Mouse (Mus musculus): ENCODE data around the gene Gpatch8. TPM values are rescaled to one million over a fixed set of nuclear protein-coding genes. Genes with fewer than 3 reads are reported as not detected.
A peak's percentile ranks its signal among the peaks of the same experiment; 100 is the strongest.

Gene Gpatch8
- polyA plus RNA-seq, 1 experiment from 2014 or later: 68.7 TPM

DNA sequence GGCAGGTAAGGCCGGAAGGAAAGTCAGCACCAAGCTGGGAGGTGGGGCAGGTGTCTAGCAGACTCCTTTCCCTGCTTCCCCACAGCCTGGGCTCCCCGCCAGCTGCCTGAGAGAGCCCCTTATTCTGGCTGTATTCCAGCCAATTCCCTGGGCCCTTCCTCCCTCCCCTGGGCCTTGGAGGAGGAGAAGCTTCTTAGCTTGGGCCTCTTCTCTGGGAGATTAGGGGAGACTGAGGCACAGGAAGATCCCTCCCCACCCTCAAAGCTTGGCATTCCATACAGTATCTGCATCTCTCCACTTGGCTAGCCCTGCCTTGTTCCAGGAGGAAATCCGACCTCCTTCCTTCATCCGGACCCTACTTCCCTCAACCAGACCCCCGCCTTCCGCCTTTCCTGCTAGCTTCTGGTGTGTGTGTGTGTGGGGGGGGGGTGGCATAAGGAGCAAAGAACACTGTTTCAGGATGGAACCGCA is 110.3 kb downstream of the Gpatch8 start:
- Histone ChIP-seq H3K9ac (peak overlapping the region; percentile 99), H3K4me2 (replicated peaks) (peak overlapping the region; percentile 91), H3K27ac (peak overlapping the region; percentile 97), H3K4me3 (peak overlapping the region; percentile 79), H3K36me3 (peaks cover 26% of the 10 kb centered on the region), H3K4me1 (peaks cover 35% of the 10 kb centered on the region), H3K27me3 (peaks cover 8% of the 10 kb centered on the region), H3K9me3 (no peaks in the 10 kb centered on the region)
- WGBS: 6% methylated on average over 7 of the region's 7 CpGs
- no peak for ATAC-seq (ENCODE audit: insufficient number of reproducible peaks, insufficient read depth, low FRiP score, low TSS enrichment)

DNA sequence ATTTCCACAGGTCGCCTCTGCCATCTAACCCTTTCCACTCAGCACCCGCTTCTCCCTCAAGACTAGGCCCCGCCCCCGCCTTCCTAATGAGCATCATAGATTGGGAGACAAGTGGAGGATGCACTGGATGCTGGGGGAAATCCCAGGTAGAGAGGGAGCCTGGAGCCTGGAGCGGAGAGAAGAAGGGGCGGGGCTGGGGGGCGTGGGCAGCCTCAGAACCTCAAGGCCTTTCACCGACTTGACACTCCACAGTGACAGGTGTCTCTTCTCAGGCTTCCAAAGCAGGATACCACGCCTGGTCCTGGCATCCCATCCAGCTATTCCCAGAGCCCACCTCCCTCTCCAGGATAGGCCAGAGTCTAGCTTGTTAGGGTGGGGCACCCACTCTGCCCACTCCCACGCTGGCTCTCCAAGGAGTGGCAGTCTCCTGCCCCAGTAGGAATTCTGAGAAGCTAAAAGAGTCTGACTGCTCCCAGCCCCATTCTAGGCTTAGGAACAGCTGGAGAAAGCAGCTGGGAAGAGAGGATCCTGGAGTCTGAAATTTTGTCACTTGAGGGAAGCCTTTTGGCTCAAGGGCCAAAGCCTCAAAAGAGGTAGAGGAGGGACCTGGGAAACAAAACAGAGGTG is 110.8 kb downstream of the Gpatch8 start:
- H3K4me2 ChIP-seq (replicated peaks): peak overlapping the region; percentile 91
- H3K9ac ChIP-seq: peak overlapping the region; percentile 99
- peaks cover 8% of the 10 kb centered on the region for H3K27me3 ChIP-seq
- peaks cover 31% of the 10 kb centered on the region for H3K36me3 ChIP-seq
- H3K4me3 ChIP-seq: peak overlapping the region; percentile 79
- ATAC-seq (ENCODE audit: insufficient number of reproducible peaks, insufficient read depth, low FRiP score, low TSS enrichment): peak; percentile 12; the same call in 1 of the 2 replicates
- no peaks in the 10 kb centered on the region for H3K9me3 ChIP-seq
- peaks cover 35% of the 10 kb centered on the region for H3K4me1 ChIP-seq
- 14% methylated on average over 10 of the region's 10 CpGs for WGBS
- peak overlapping the region; percentile 97 for H3K27ac ChIP-seq

DNA sequence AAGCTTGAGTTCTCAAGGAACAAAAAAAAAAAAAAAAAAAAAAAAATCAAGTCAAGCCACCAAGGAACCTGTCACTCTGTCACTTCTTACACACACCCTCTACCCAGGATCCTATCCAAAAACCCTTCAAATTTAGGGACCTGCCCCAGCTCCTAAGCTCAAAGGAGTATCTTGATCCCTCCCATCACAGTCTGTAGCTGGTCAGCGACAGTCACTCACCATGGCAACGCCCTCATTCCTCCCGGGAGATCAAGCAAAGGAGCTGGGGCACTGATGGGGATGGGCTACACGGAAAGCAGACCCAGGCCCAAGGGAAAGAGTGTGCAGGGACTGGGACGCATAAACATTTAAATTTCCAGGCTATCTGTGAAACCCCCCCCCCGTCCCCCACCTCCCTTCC is 111.4 kb downstream of the Gpatch8 start:
- H3K4me3 ChIP-seq: no peak overlapping the region
- 9% methylated on average over 6 of the region's 6 CpGs for WGBS
- no peak for ATAC-seq (ENCODE audit: insufficient number of reproducible peaks, insufficient read depth, low FRiP score, low TSS enrichment)

GRCm38 (mm10) chr11:102444321-102444720 is 111.9 kb downstream of the Gpatch8 start:
- 74% methylated on average over 3 of the region's 3 CpGs for WGBS

More for the DNA sequence above, 111.4 kb downstream of the Gpatch8 start:
- Histone ChIP-seq H3K27me3 (peaks cover 9% of the 10 kb centered on the region), H3K4me1 (peaks cover 35% of the 10 kb centered on the region), H3K27ac (peak overlapping the region; percentile 97; the same call in 1 of the 2 replicates), H3K36me3 (peaks cover 37% of the 10 kb centered on the region), H3K9ac (no peak overlapping the region), H3K9me3 (no peaks in the 10 kb centered on the region), H3K4me2 (replicated peaks) (peak overlapping the region; percentile 91)

GRCm38 (mm10) chr11:102443740-102444139 is 112.5 kb downstream of the Gpatch8 start:
- no peak overlapping the region for H3K4me2 ChIP-seq (replicated peaks)
- no peak overlapping the region for H3K9ac ChIP-seq
- 69% methylated on average over 12 of the region's 12 CpGs for WGBS
- H3K9me3 ChIP-seq: no peaks in the 10 kb centered on the region
- H3K4me3 ChIP-seq: no peak overlapping the region
- H3K27me3 ChIP-seq: peaks cover 6% of the 10 kb centered on the region; the same call in 1 of the 2 replicates
- H3K27ac ChIP-seq: no peak overlapping the region
- H3K4me1 ChIP-seq: peaks cover 31% of the 10 kb centered on the region
- H3K36me3 ChIP-seq: peaks cover 47% of the 10 kb centered on the region
- no peak for ATAC-seq (ENCODE audit: insufficient number of reproducible peaks, insufficient read depth, low FRiP score, low TSS enrichment)

More at GRCm38 (mm10) chr11:102444321-102444720, 111.9 kb downstream of the Gpatch8 start:
- ATAC-seq (ENCODE audit: insufficient number of reproducible peaks, insufficient read depth, low FRiP score, low TSS enrichment): no peak
- Histone ChIP-seq H3K27ac (no peak overlapping the region), H3K9me3 (no peaks in the 10 kb centered on the region), H3K9ac (no peak overlapping the region), H3K4me3 (no peak overlapping the region), H3K4me1 (peaks cover 34% of the 10 kb centered on the region), H3K27me3 (peaks cover 9% of the 10 kb centered on the region), H3K36me3 (peaks cover 42% of the 10 kb centered on the region), H3K4me2 (replicated peaks) (no peak overlapping the region)

- Histone ChIP-seq H3K27ac (no peak overlapping the region), H3K4me1 (peaks cover 32% of the 10 kb centered on the region), H3K27me3 (peaks cover 12% of the 10 kb centered on the region; the same call in 1 of the 2 replicates), H3K9ac (no peak overlapping the region), H3K4me3 (no peak overlapping the region), H3K36me3 (peaks cover 58% of the 10 kb centered on the region), H3K9me3 (no peaks in the 10 kb centered on the region), H3K4me2 (replicated peaks) (no peak overlapping the region)
- 92% methylated on average over 6 of the region's 6 CpGs for WGBS
- no peak for ATAC-seq (ENCODE audit: insufficient number of reproducible peaks, insufficient read depth, low FRiP score, low TSS enrichment)
These were observed 114.1 kb downstream of the Gpatch8 start for GRCm38 (mm10) chr11:102442089-102442488.

- no peak for ATAC-seq (ENCODE audit: insufficient number of reproducible peaks, insufficient read depth, low FRiP score, low TSS enrichment)
- Histone ChIP-seq H3K4me1 (peaks cover 35% of the 10 kb centered on the region), H3K36me3 (peaks cover 62% of the 10 kb centered on the region), H3K4me2 (replicated peaks) (no peak overlapping the region), H3K4me3 (no peak overlapping the region), H3K9me3 (no peaks in the 10 kb centered on the region), H3K27ac (no peak overlapping the region), H3K9ac (no peak overlapping the region), H3K27me3 (peaks cover 12% of the 10 kb centered on the region; the same call in 1 of the 2 replicates)
- 84% methylated on average over 3 of the region's 3 CpGs for WGBS
These were observed 114.8 kb downstream of the Gpatch8 start for GRCm38 (mm10) chr11:102441434-102441833.

- 91% methylated on average over 8 of the region's 8 CpGs for WGBS
- H3K36me3 ChIP-seq: peaks cover 74% of the 10 kb centered on the region
- H3K4me2 ChIP-seq (replicated peaks): no peak overlapping the region
- no peak for ATAC-seq (ENCODE audit: insufficient number of reproducible peaks, insufficient read depth, low FRiP score, low TSS enrichment)
- H3K27me3 ChIP-seq: peaks cover 12% of the 10 kb centered on the region; the same call in 1 of the 2 replicates
- no peak overlapping the region for H3K27ac ChIP-seq
- no peaks in the 10 kb centered on the region for H3K9me3 ChIP-seq
- H3K4me3 ChIP-seq: no peak overlapping the region
- no peak overlapping the region for H3K9ac ChIP-seq
- peaks cover 23% of the 10 kb centered on the region for H3K4me1 ChIP-seq
These were observed 115.9 kb downstream of the Gpatch8 start for GRCm38 (mm10) chr11:102440255-102440654.

GRCm38 (mm10) chr11:102439093-102440082 is 116.8 kb downstream of the Gpatch8 start:
- Histone ChIP-seq H3K4me3 (no peak overlapping the region), H3K27ac (no peak overlapping the region), H3K27me3 (peaks cover 12% of the 10 kb centered on the region; the same call in 1 of the 2 replicates), H3K4me1 (peaks cover 17% of the 10 kb centered on the region), H3K9me3 (no peaks in the 10 kb centered on the region), H3K9ac (no peak overlapping the region), H3K36me3 (peaks cover 80% of the 10 kb centered on the region), H3K4me2 (replicated peaks) (no peak overlapping the region)
- 71% methylated on average over 14 of the region's 14 CpGs for WGBS
- ATAC-seq (ENCODE audit: insufficient number of reproducible peaks, insufficient read depth, low FRiP score, low TSS enrichment): no peak

DNA sequence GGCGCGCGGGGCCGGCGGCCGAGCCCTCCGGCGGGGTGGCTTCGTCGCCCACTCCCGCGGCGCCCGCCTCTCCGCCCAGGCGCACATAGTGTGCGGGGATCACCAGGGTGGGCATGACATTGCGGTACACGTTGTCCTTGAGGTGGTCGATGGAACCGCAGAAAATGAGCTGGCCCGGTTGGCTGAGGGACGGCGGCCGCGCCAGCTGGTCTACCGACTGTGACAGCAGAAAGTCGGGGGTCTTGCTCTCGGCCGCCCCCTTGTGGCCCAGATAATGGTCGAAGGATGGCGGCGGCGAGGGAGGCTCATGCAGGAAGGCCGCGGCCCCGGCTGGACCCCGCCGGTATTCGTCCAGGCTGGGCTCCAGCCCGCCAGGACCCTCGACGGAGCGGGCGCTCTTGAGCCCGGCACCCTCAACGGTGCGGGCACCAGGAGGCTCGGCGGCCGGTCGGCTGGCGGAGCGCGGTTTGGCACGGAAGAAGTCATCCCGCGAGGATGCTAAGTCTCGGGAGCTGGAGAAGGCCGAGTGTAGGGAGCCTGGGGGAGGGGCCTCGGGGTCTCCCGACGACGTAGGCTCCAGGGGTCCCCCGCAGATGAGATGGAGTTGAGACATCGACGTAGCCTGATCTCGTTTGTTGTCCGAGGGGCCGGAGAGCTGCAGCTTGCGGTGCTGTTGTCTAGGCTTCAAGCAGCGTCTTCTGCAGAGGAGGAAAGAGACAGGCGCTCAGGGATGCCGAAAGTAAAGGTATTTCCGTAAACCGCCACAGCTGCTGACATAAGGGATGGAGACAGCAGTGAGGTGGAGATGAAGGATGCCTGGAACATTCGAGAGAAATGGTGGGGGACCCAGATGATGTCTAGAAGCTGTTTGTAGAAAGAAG is 117.7 kb downstream of the Gpatch8 start:
- peak overlapping the region; percentile 27; the same call in 1 of the 2 replicates for H3K27ac ChIP-seq
- H3K4me3 ChIP-seq: peak overlapping the region; percentile 34
- WGBS: 9% methylated on average over 76 of the region's 77 CpGs
- H3K36me3 ChIP-seq: peaks cover 80% of the 10 kb centered on the region
- peaks cover 17% of the 10 kb centered on the region for H3K4me1 ChIP-seq
- peak overlapping the region; percentile 79 for H3K4me2 ChIP-seq (replicated peaks)
- peak overlapping the region; percentile 49 for H3K9ac ChIP-seq
- H3K9me3 ChIP-seq: no peaks in the 10 kb centered on the region
- peak; percentile 4; the same call in 1 of the 2 replicates for ATAC-seq (ENCODE audit: insufficient number of reproducible peaks, insufficient read depth, low FRiP score, low TSS enrichment)
- H3K27me3 ChIP-seq: peaks cover 12% of the 10 kb centered on the region; the same call in 1 of the 2 replicates

All from embryonic facial prominence, embryonic 12.5 days (tissue).